In the genomic region with DNA sequence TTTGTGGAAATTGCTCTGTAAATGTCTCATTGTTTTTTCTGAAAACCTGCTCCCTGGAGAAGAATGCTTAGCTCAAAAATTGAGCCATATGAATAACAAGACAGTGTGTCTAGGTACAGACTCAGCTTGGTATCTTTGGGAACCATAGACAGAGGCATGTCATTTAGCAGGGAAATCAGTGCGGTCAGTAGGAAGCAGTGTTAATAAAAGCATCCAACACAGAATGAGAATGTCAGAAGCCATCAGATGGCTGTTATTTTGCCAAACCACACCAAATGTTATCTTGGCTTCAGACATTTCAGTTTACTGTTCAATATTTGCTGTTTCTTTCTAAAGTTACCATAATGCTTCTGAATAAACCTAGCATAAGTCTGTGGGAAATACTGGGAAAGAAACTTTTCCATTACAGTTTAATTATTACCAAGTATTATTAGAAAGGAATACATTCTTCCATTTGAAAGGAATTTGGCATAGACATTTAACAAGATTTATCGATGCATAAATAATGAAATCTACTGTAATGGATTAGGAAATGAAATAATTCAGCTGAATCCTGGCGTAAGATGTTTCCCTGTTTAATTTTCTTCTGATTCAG, we compare ENCODE assay signal across 26 mouse cellular contexts.
DNase-seq lines count a peak whose midpoint lies in the region; ATAC-seq and TF ChIP-seq lines count a peak whose summit lies in the region.
"Had no signal": no experiment of that assay in that cellular context is flagged by ENCODE, and none has a peak within 500 bp of the region (broad histone marks: within the 10 kb centered on the region; RNA-seq: fewer than 3 reads in every experiment).

No protein-coding gene starts in this region.

- no peak overlapping the region for H3K4me3 ChIP-seq in heart, embryonic 10.5 days
- H3K4me3 ChIP-seq in midbrain, postnatal 0 days (ENCODE audit: low read depth, low read length), result no peak overlapping the region
- H3K4me3 ChIP-seq in midbrain, embryonic 10.5 days, result no peak overlapping the region
- H3K4me3 ChIP-seq: embryonic facial prominence, embryonic 10.5 days; embryonic facial prominence, embryonic 15.5 days; hindbrain, embryonic 13.5 days; liver, embryonic 12.5 days; megakaryocyte, embryonic 14.5 days; midbrain, embryonic 13.5 days had no signal

- H3K4me2 ChIP-seq in midbrain, postnatal 0 days (ENCODE audit: low read depth, low read length, poor library complexity, severe bottlenecking), result no peak overlapping the region
- H3K4me2 ChIP-seq: embryonic facial prominence, embryonic 15.5 days; heart, embryonic 11.5 days; hindbrain, embryonic 13.5 days; liver, embryonic 12.5 days; midbrain, embryonic 13.5 days had no signal

- H3K9ac ChIP-seq in midbrain, postnatal 0 days (replicated peaks; ENCODE audit: low read length, poor library complexity, severe bottlenecking), result no peak overlapping the region
- H3K9ac ChIP-seq: embryonic facial prominence, embryonic 15.5 days; hindbrain, embryonic 13.5 days; liver, embryonic 12.5 days; liver, postnatal 0 days; midbrain, embryonic 13.5 days had no signal

- no peaks in the 10 kb centered on the region for H3K36me3 ChIP-seq in heart, embryonic 10.5 days
- H3K36me3 ChIP-seq in midbrain, postnatal 0 days (ENCODE audit: insufficient read depth, low read length), result no peaks in the 10 kb centered on the region
- no peaks in the 10 kb centered on the region for H3K36me3 ChIP-seq in midbrain, embryonic 10.5 days
- H3K36me3 ChIP-seq: embryonic facial prominence, embryonic 10.5 days; embryonic facial prominence, embryonic 15.5 days; hindbrain, embryonic 13.5 days; liver, embryonic 12.5 days; midbrain, embryonic 13.5 days had no signal

- no peaks in the 10 kb centered on the region for H3K4me1 ChIP-seq in heart, embryonic 10.5 days
- no peaks in the 10 kb centered on the region for H3K4me1 ChIP-seq in midbrain, postnatal 0 days (ENCODE audit: insufficient read depth, low read length)
- no peaks in the 10 kb centered on the region for H3K4me1 ChIP-seq in midbrain, embryonic 10.5 days
- H3K4me1 ChIP-seq: embryonic facial prominence, embryonic 10.5 days; embryonic facial prominence, embryonic 15.5 days; hindbrain, embryonic 13.5 days; liver, embryonic 12.5 days; megakaryocyte, embryonic 14.5 days; midbrain, embryonic 13.5 days had no signal

- no peak for TF ChIP-seq CTCF in midbrain, postnatal 0 days (IDR thresholded peaks at IDR 0.05)

- no peak for ATAC-seq in midbrain, postnatal 0 days (ENCODE audit: low FRiP score)
- ATAC-seq: CD4-positive, CD25-positive, alpha-beta regulatory T cell, adult 4 months; intestine, postnatal 0 days; liver, embryonic 12.5 days; liver, postnatal 0 days; midbrain, embryonic 13.5 days had no signal

- DNase-seq in cerebellum, postnatal 10 days, result peak; percentile 56 to 69
- no peak for DNase-seq in cerebellum, adult 8-10 months
- DNase-seq in heart, adult 11 months, result peak; percentile 12
- no peak for DNase-seq in heart, embryonic 10.5 days (ENCODE audit: low spot score)
- peak; percentile 13 for DNase-seq in midbrain, postnatal 0 days (ENCODE audit: low spot score)
- DNase-seq in midbrain, embryonic 10.5 days (ENCODE audit: low spot score), result no peak
- peak; percentile 9 to 83 for DNase-seq in layer of hippocampus, postnatal 14 days (ENCODE audit: low spot score in 2 of 2)
- DNase-seq in adrenal gland, postnatal 10 days, result no peak
- DNase-seq: adrenal gland, postnatal 36 days; gastrocnemius, postnatal 10 days; heart, postnatal 36 days; kidney, postnatal 14 days; liver, postnatal 0 days; lung, postnatal 4 days; retina, postnatal 1 day; right cerebral cortex, postnatal 14 days; thymus, postnatal 4 days had no signal

- H3K9me3 ChIP-seq in heart, embryonic 10.5 days, result no peaks in the 10 kb centered on the region
- no peaks in the 10 kb centered on the region for H3K9me3 ChIP-seq in midbrain, postnatal 0 days (ENCODE audit: low read length)
- no peaks in the 10 kb centered on the region for H3K9me3 ChIP-seq in midbrain, embryonic 10.5 days (replicated peaks)
- H3K9me3 ChIP-seq: embryonic facial prominence, embryonic 10.5 days; embryonic facial prominence, embryonic 15.5 days; hindbrain, embryonic 13.5 days; liver, embryonic 12.5 days; midbrain, embryonic 13.5 days had no signal

- no peaks in the 10 kb centered on the region for H3K27me3 ChIP-seq in heart, embryonic 10.5 days (ENCODE audit: insufficient read depth, poor library complexity, severe bottlenecking)
- no peaks in the 10 kb centered on the region for H3K27me3 ChIP-seq in midbrain, postnatal 0 days (ENCODE audit: insufficient read depth, low read length)
- no peaks in the 10 kb centered on the region for H3K27me3 ChIP-seq in midbrain, embryonic 10.5 days (ENCODE audit: low read depth, poor library complexity, severe bottlenecking)
- H3K27me3 ChIP-seq: embryonic facial prominence, embryonic 15.5 days; hindbrain, embryonic 13.5 days; liver, embryonic 12.5 days; megakaryocyte, embryonic 14.5 days; midbrain, embryonic 13.5 days had no signal

- no peak overlapping the region for H3K27ac ChIP-seq in heart, embryonic 10.5 days
- H3K27ac ChIP-seq in midbrain, postnatal 0 days (ENCODE audit: low read depth, low read length), result no peak overlapping the region
- no peak overlapping the region for H3K27ac ChIP-seq in midbrain, embryonic 10.5 days (replicated peaks)
- H3K27ac ChIP-seq: embryonic facial prominence, embryonic 10.5 days; embryonic facial prominence, embryonic 15.5 days; hindbrain, embryonic 13.5 days; liver, embryonic 12.5 days; midbrain, embryonic 13.5 days had no signal

- WGBS in heart, embryonic 10.5 days, result 87% methylated on average over 3 of the region's 3 CpGs
- 91% methylated on average over 3 of the region's 3 CpGs for WGBS in midbrain, postnatal 0 days
- WGBS in midbrain, embryonic 10.5 days, result 93% methylated on average over 3 of the region's 3 CpGs

Comparison
In these comparisons a context has a peak if more than half of its experiments do, and no peak if none do; other contexts are left out.
1. DNase-seq: peak in cerebellum, postnatal 10 days (2 of 2), heart, adult 11 months (single experiment), midbrain, postnatal 0 days (single experiment) and layer of hippocampus, postnatal 14 days (2 of 2); none in cerebellum, adult 8-10 months (single experiment), heart, embryonic 10.5 days (single experiment), midbrain, embryonic 10.5 days (single experiment) and adrenal gland, postnatal 10 days (single experiment).